15 mouse cellular contexts compared by ENCODE assay signal in the genomic region with DNA sequence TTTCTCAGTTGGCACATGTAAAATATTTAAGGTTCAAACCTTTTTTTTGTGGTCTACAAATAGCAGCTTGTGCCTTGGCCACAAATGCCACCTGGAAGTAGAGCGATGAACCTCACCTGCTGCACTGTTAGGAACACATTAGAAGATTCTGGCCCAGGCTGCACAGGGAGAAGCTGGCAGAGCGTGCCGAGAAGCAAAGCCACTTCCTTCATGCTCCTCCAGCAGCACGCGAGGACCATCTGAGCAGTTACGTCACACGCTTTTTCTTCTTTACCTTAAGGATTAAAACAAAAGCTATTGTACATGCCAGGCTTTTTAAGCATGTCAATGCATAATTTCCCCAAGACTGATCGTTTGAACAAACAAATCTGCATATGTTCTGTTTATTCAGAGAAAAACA. TPM values are rescaled to one million over a fixed set of nuclear protein-coding genes. Genes with fewer than 3 reads are reported as not detected.
DNase-seq lines count a peak whose midpoint lies in the region; ATAC-seq and TF ChIP-seq lines count a peak whose summit lies in the region.
"Had no signal": no experiment of that assay in that cellular context is flagged by ENCODE, and none has a peak within 500 bp of the region (broad histone marks: within the 10 kb centered on the region; RNA-seq: fewer than 3 reads in every experiment).

No protein-coding gene starts in this region.

- no peak for TF ChIP-seq CTCF in CH12.LX (conservative IDR thresholded peaks at IDR 0.05 in 1 of 2, IDR thresholded peaks at IDR 0.05 in 1 of 2; ENCODE audit: low read depth in 2 of 2, low read length in 2 of 2)
- TF ChIP-seq CTCF in thymus, adult 2 months (IDR thresholded peaks at IDR 0.05; ENCODE audit: borderline replicate concordance, control insufficient read depth, extremely low read depth, insufficient read depth, low read length, poor library complexity): no peak

- peak overlapping the region; percentile 11 for H3K27ac ChIP-seq in CH12.LX (ENCODE audit: insufficient read depth, low read depth)
- 0 out of 2 replicates have a peak overlapping the region, but pooled peaks have one; percentile 3 for H3K27ac ChIP-seq in thymus, adult 2 months (ENCODE audit: control insufficient read depth, insufficient read depth, low read length)
- H3K27ac ChIP-seq: lung, embryonic 15.5 days had no signal

- peaks cover 36 to 61% of the 10 kb centered on the region in 2 experiments for H3K36me3 ChIP-seq in CH12.LX (replicated peaks in 1 of 2; ENCODE audit: control insufficient read depth in 1 of 2, insufficient read depth in 1 of 2, low read length in 1 of 2)
- H3K36me3 ChIP-seq in thymus, adult 2 months (ENCODE audit: control insufficient read depth, insufficient read depth, low read length): peaks cover 3% of the 10 kb centered on the region; the same call in 1 of the 2 replicates

- no peak overlapping the region for H3K4me3 ChIP-seq in CH12.LX (replicated peaks in 1 of 3; ENCODE audit: low read depth in 2 of 3, low read length in 2 of 3, poor library complexity in 1 of 3)
- no peak overlapping the region for H3K4me3 ChIP-seq in thymus, adult 2 months (ENCODE audit: control insufficient read depth, insufficient read depth, low read length)
- H3K4me3 ChIP-seq: lung, embryonic 15.5 days had no signal

- DNase-seq in embryo, embryonic 11 days: peak; percentile 5
- no peak for DNase-seq in embryo, embryonic 10 days (ENCODE audit: low spot score)
- DNase-seq in CH12.LX (ENCODE audit: extremely low read depth): peak; percentile 66
- DNase-seq in thymus, adult 2 months: peak; percentile 66
- no peak for DNase-seq in adrenal gland, adult 8-10 months
- DNase-seq in adrenal gland, postnatal 25 days: no peak
- no peak for DNase-seq in layer of hippocampus, postnatal 25 days (ENCODE audit: extremely low spot score in 1 of 2, low spot score in 1 of 2)
- DNase-seq: adrenal gland, postnatal 36 days; heart, postnatal 14 days; kidney, adult 11 months; left cerebral cortex, postnatal 4 days had no signal

- no peaks in the 10 kb centered on the region for H3K79me2 ChIP-seq in CH12.LX (replicated peaks; ENCODE audit: control insufficient read depth, extremely low read depth, insufficient read depth, poor library complexity, severe bottlenecking)

- in situ Hi-C loops in CH12.LX (cut with MboI; ENCODE audit: low pct_ligation_motif_present, low pct_unique_long_range_greater_than_20kb, low sequenced_read_pairs): no loop called here

- H3K4me2 ChIP-seq in CH12.LX (ENCODE audit: insufficient read depth, low read depth, poor library complexity, severe bottlenecking): 0 out of 2 replicates have a peak overlapping the region, but pooled peaks have one; percentile 3
- H3K4me2 ChIP-seq: lung, embryonic 15.5 days had no signal

- peak; percentile 64 for ATAC-seq in inflammation-experienced regulatory T-cells, adult 6 months
- ATAC-seq: forebrain, embryonic 14.5 days; Patski had no signal

- no peak for TF ChIP-seq POLR2A in CH12.LX (IDR thresholded peaks at IDR 0.05; ENCODE audit: low read depth, low read length)
- TF ChIP-seq POLR2A in thymus, adult 2 months (IDR thresholded peaks at IDR 0.05; ENCODE audit: control insufficient read depth, extremely low read depth, insufficient read depth, low read length, poor library complexity): no peak

- TF ChIP-seq EP300 in CH12.LX (IDR thresholded peaks at IDR 0.05; ENCODE audit: low read length): no peak

- TF ChIP-seq RAD21 in CH12.LX (IDR thresholded peaks at IDR 0.05; ENCODE audit: low read depth, low read length): no peak

- peaks cover 7 to 53% of the 10 kb centered on the region in 2 experiments; a peak in 3 of 4 replicates for H3K4me1 ChIP-seq in CH12.LX (ENCODE audit: control insufficient read depth in 1 of 2, insufficient read depth in 2 of 2)
- peaks cover 14% of the 10 kb centered on the region for H3K4me1 ChIP-seq in thymus, adult 2 months (replicated peaks; ENCODE audit: control insufficient read depth, insufficient read depth, low read length)

- no peaks in the 10 kb centered on the region for H3K27me3 ChIP-seq in CH12.LX (replicated peaks)
- H3K27me3 ChIP-seq in thymus, adult 2 months (ENCODE audit: control insufficient read depth, insufficient read depth, low read length): no peaks in the 10 kb centered on the region
- H3K27me3 ChIP-seq: lung, embryonic 15.5 days; Patski had no signal

- 12% methylated on average over 8 of the region's 8 CpGs for WGBS in thymus, adult 2 months

- dilution Hi-C loops in CH12.LX (cut with MboI; ENCODE audit: extremely low pct_ligation_motif_present, extremely low pct_unique_long_range_greater_than_20kb, low sequenced_read_pairs): no loop called here

- H3K9ac ChIP-seq in CH12.LX (ENCODE audit: insufficient read depth, low read depth): no peak overlapping the region
- H3K9ac ChIP-seq: lung, embryonic 15.5 days had no signal

- H3K9me3 ChIP-seq in CH12.LX (replicated peaks; ENCODE audit: low read length): no peaks in the 10 kb centered on the region
- H3K9me3 ChIP-seq: lung, embryonic 15.5 days had no signal

TF ChIP-seq in CH12.LX, 34 proteins besides CTCF, POLR2A, EP300 and RAD21:
- peak; percentile 92 for TF ChIP-seq BHLHE40 (IDR thresholded peaks at IDR 0.05; ENCODE audit: low read depth, low read length)
- TF ChIP-seq RCOR1 (conservative IDR thresholded peaks at IDR 0.05; ENCODE audit: low read depth, low read length): no peak
- no peak for TF ChIP-seq PAX5 (IDR thresholded peaks at IDR 0.05; ENCODE audit: low read length)
- no peak for TF ChIP-seq NELFE (IDR thresholded peaks at IDR 0.05; ENCODE audit: low read depth, low read length)
- TF ChIP-seq MYC (IDR thresholded peaks at IDR 0.05; ENCODE audit: low read depth, low read length): 0 out of 2 replicates have a peak, but pooled peaks have one; percentile 13
- peak; percentile 77 for TF ChIP-seq ETS1 (conservative IDR thresholded peaks at IDR 0.05; ENCODE audit: low read depth, low read length)

RNA-seq across cellular contexts. Expression of a gene that starts 43.1 kb away (rescaled TPM):
- total RNA-seq in CH12.LX (2012; rRNA removed) (22.2 and 25.6 TPM in 2 replicates), CH12.LX (2014; rRNA removed) (15.3 and 17.3 TPM in 2 replicates)
- 21.3 and 26.7 TPM in 2 replicates for polyA plus RNA-seq in CH12.LX (2012; ENCODE audit: insufficient read length, low read depth)
- 100 to 1,000 TPM in 2 of 3 experiments, 10 to 100 TPM in 1; 19.3 to 113 (median 105) TPM for polyA plus RNA-seq in inflammation-experienced regulatory T-cells, adult 6 months (2017; shearing (Covaris generic))
- 40.1 and 40.6 TPM in 2 replicates for polyA plus RNA-seq in thymus, adult 2 months (2012; rRNA removed)
- 10 to 100 TPM; 15.7 to 32.1 (median 19.0) TPM for total RNA-seq in adrenal gland, adult 8-10 months (2022)
- 22.1 and 24.1 TPM in 2 replicates for total RNA-seq in adrenal gland, postnatal 25 days (2021)
- total RNA-seq in layer of hippocampus, postnatal 25 days (2021): 10 to 100 TPM; 12.2 to 15.7 TPM

Comparison
In these comparisons a context has a peak if more than half of its experiments do, and no peak if none do; other contexts are left out.
1. DNase-seq: peak in embryo, embryonic 11 days (single experiment), CH12.LX (single experiment) and thymus, adult 2 months (single experiment); none in embryo, embryonic 10 days (single experiment), adrenal gland, adult 8-10 months (single experiment), adrenal gland, postnatal 25 days (single experiment) and layer of hippocampus, postnatal 25 days (0 of 2).